Mouse (Mus musculus): ENCODE measurements around the gene Npw. TPM values are rescaled to one million over a fixed set of nuclear protein-coding genes. Genes with fewer than 3 reads are reported as not detected.

Npw gene
- polyA plus RNA-seq, 1 experiment from 2014 or later = not detected

- Histone ChIP-seq H3K9me3 (ENCODE audit: control insufficient read depth, low read length) (no peaks in the 10 kb centered on the region), H3K27me3 (ENCODE audit: control insufficient read depth, insufficient read depth, low read length) (no peaks in the 10 kb centered on the region), H3K4me3 (ENCODE audit: low read depth, low read length) (no peak overlapping the region), H3K4me2 (no peak overlapping the region), H3K36me3 (ENCODE audit: control insufficient read depth, insufficient read depth, low read length) (peaks cover 3% of the 10 kb centered on the region; the same call in 1 of the 2 replicates), H3K9ac (ENCODE audit: low read length) (no peak overlapping the region), H3K4me1 (ENCODE audit: control insufficient read depth, insufficient read depth, low read length) (peaks cover 10% of the 10 kb centered on the region), H3K27ac (ENCODE audit: low read depth, low read length) (no peak overlapping the region)
- ATAC-seq (ENCODE audit: low FRiP score) = no peak
- WGBS = 47% methylated on average over 5 of the region's 5 CpGs
- peak; percentile 98 for DNase-seq (ENCODE audit: low spot score, missing footprints)
Observed at GRCm38 (mm10) chr17:24628646-24629045, 29.6 kb downstream of the Npw start.

- Histone ChIP-seq H3K9ac (ENCODE audit: low read length) (no peak overlapping the region), H3K4me2 (no peak overlapping the region), H3K9me3 (ENCODE audit: control insufficient read depth, low read length) (no peaks in the 10 kb centered on the region), H3K36me3 (ENCODE audit: control insufficient read depth, insufficient read depth, low read length) (peaks cover 28% of the 10 kb centered on the region), H3K27me3 (ENCODE audit: control insufficient read depth, insufficient read depth, low read length) (no peaks in the 10 kb centered on the region), H3K27ac (ENCODE audit: low read depth, low read length) (no peak overlapping the region), H3K4me1 (ENCODE audit: control insufficient read depth, insufficient read depth, low read length) (no peaks in the 10 kb centered on the region), H3K4me3 (ENCODE audit: low read depth, low read length) (no peak overlapping the region)
- no peak for DNase-seq (ENCODE audit: low spot score, missing footprints)
- 94% methylated on average over 8 of the region's 8 CpGs for WGBS
- no peak for ATAC-seq (ENCODE audit: low FRiP score)
Observed at GRCm38 (mm10) chr17:24625472-24625871, 32.8 kb downstream of the Npw start.

GRCm38 (mm10) chr17:24617561-24618194 is 40.6 kb downstream of the Npw start:
- no peak overlapping the region for H3K4me3 ChIP-seq (ENCODE audit: low read depth, low read length)
- H3K9ac ChIP-seq (ENCODE audit: low read length) = no peak overlapping the region
- WGBS = 90% methylated on average over 14 of the region's 14 CpGs
- H3K9me3 ChIP-seq (ENCODE audit: control insufficient read depth, low read length) = no peaks in the 10 kb centered on the region
- H3K36me3 ChIP-seq (ENCODE audit: control insufficient read depth, insufficient read depth, low read length) = peaks cover 47% of the 10 kb centered on the region
- no peaks in the 10 kb centered on the region for H3K27me3 ChIP-seq (ENCODE audit: control insufficient read depth, insufficient read depth, low read length)
- no peak for DNase-seq (ENCODE audit: low spot score, missing footprints)
- H3K4me1 ChIP-seq (ENCODE audit: control insufficient read depth, insufficient read depth, low read length) = no peaks in the 10 kb centered on the region
- H3K4me2 ChIP-seq = no peak overlapping the region
- ATAC-seq (ENCODE audit: low FRiP score) = no peak
- no peak overlapping the region for H3K27ac ChIP-seq (ENCODE audit: low read depth, low read length)

- no peak overlapping the region for H3K27ac ChIP-seq (ENCODE audit: low read depth, low read length)
- 90% methylated on average over 2 of the region's 2 CpGs for WGBS
- no peak for ATAC-seq (ENCODE audit: low FRiP score)
- DNase-seq (ENCODE audit: low spot score, missing footprints) = no peak
- no peaks in the 10 kb centered on the region for H3K27me3 ChIP-seq (ENCODE audit: control insufficient read depth, insufficient read depth, low read length)
- peaks cover 15% of the 10 kb centered on the region for H3K36me3 ChIP-seq (ENCODE audit: control insufficient read depth, insufficient read depth, low read length)
- no peak overlapping the region for H3K9ac ChIP-seq (ENCODE audit: low read length)
- no peaks in the 10 kb centered on the region for H3K4me1 ChIP-seq (ENCODE audit: control insufficient read depth, insufficient read depth, low read length)
- no peak overlapping the region for H3K4me2 ChIP-seq
- no peak overlapping the region for H3K4me3 ChIP-seq (ENCODE audit: low read depth, low read length)
- no peaks in the 10 kb centered on the region for H3K9me3 ChIP-seq (ENCODE audit: control insufficient read depth, low read length)
Observed at GRCm38 (mm10) chr17:24610711-24611110, 47.5 kb downstream of the Npw start.

- Histone ChIP-seq H3K9me3 (ENCODE audit: control insufficient read depth, low read length) (no peaks in the 10 kb centered on the region), H3K27ac (ENCODE audit: low read depth, low read length) (no peak overlapping the region), H3K4me2 (no peak overlapping the region), H3K9ac (ENCODE audit: low read length) (no peak overlapping the region), H3K4me3 (ENCODE audit: low read depth, low read length) (no peak overlapping the region), H3K4me1 (ENCODE audit: control insufficient read depth, insufficient read depth, low read length) (no peaks in the 10 kb centered on the region), H3K36me3 (ENCODE audit: control insufficient read depth, insufficient read depth, low read length) (peaks cover 6% of the 10 kb centered on the region), H3K27me3 (ENCODE audit: control insufficient read depth, insufficient read depth, low read length) (no peaks in the 10 kb centered on the region)
- ATAC-seq (ENCODE audit: low FRiP score) (no peak), DNase-seq (ENCODE audit: low spot score, missing footprints) (no peak)
- WGBS = 94% methylated on average over 8 of the region's 8 CpGs
Observed at GRCm38 (mm10) chr17:24608874-24609273, 49.4 kb downstream of the Npw start.

GRCm38 (mm10) chr17:24608370-24608769 is 49.9 kb downstream of the Npw start:
- Histone ChIP-seq H3K27me3 (ENCODE audit: control insufficient read depth, insufficient read depth, low read length) (no peaks in the 10 kb centered on the region), H3K27ac (ENCODE audit: low read depth, low read length) (no peak overlapping the region), H3K4me1 (ENCODE audit: control insufficient read depth, insufficient read depth, low read length) (no peaks in the 10 kb centered on the region), H3K36me3 (ENCODE audit: control insufficient read depth, insufficient read depth, low read length) (peaks cover 6% of the 10 kb centered on the region), H3K9me3 (ENCODE audit: control insufficient read depth, low read length) (no peaks in the 10 kb centered on the region), H3K9ac (ENCODE audit: low read length) (no peak overlapping the region), H3K4me3 (ENCODE audit: low read depth, low read length) (no peak overlapping the region), H3K4me2 (no peak overlapping the region)
- DNase-seq (ENCODE audit: low spot score, missing footprints) = no peak
- no peak for ATAC-seq (ENCODE audit: low FRiP score)
- WGBS = 90% methylated on average over 4 of the region's 4 CpGs

Other genes starting within 250 kb of the Npw start
- gene Rnps1, start 243.9 kb downstream of the Npw start, polyA plus RNA-seq (2014; fragmentation: Nextera tagmentation; extraction: Ambion mirVana) = 379 and 380 TPM in 2 replicates
- 59.5 and 66.3 TPM in 2 replicates for gene Eci1, start 231.8 kb downstream of the Npw start, polyA plus RNA-seq (2014; fragmentation: Nextera tagmentation; extraction: Ambion mirVana)
- gene Dnase1l2, start 215.4 kb downstream of the Npw start, polyA plus RNA-seq (2014; fragmentation: Nextera tagmentation; extraction: Ambion mirVana) = 1.7 and 2.1 TPM in 2 replicates
- gene E4f1, start 188.1 kb downstream of the Npw start, polyA plus RNA-seq (2014; fragmentation: Nextera tagmentation; extraction: Ambion mirVana) = 10.2 and 14.7 TPM in 2 replicates
- gene Pgp, start 188.1 kb downstream of the Npw start, polyA plus RNA-seq (2014; fragmentation: Nextera tagmentation; extraction: Ambion mirVana) = 60.6 and 67.6 TPM in 2 replicates
- 0.32 TPM in 1 of 2 replicates, not detected in the other for gene Bricd5, start 184.6 kb downstream of the Npw start, polyA plus RNA-seq (2014; fragmentation: Nextera tagmentation; extraction: Ambion mirVana)
- 28.9 and 30.3 TPM in 2 replicates for gene Mlst8, start 179.4 kb downstream of the Npw start, polyA plus RNA-seq (2014; fragmentation: Nextera tagmentation; extraction: Ambion mirVana)
- gene Caskin1, start 169.9 kb downstream of the Npw start, polyA plus RNA-seq (2014; fragmentation: Nextera tagmentation; extraction: Ambion mirVana) = 5.5 and 6.2 TPM in 2 replicates
- gene Traf7, start 130.5 kb downstream of the Npw start, polyA plus RNA-seq (2014; fragmentation: Nextera tagmentation; extraction: Ambion mirVana) = 67.1 and 80.8 TPM in 2 replicates
- gene Rab26, start 124.2 kb downstream of the Npw start, polyA plus RNA-seq (2014; fragmentation: Nextera tagmentation; extraction: Ambion mirVana) = 1.8 and 2.2 TPM in 2 replicates
- 11.9 and 18.5 TPM in 2 replicates for gene Pkd1, start 108.6 kb downstream of the Npw start, polyA plus RNA-seq (2014; fragmentation: Nextera tagmentation; extraction: Ambion mirVana)
- 50.6 and 57.6 TPM in 2 replicates for gene Tsc2, start 25.8 kb downstream of the Npw start, polyA plus RNA-seq (2014; fragmentation: Nextera tagmentation; extraction: Ambion mirVana)
- gene Nthl1, start 25.8 kb downstream of the Npw start, polyA plus RNA-seq (2014; fragmentation: Nextera tagmentation; extraction: Ambion mirVana) = 14.4 and 18.4 TPM in 2 replicates
- gene Slc9a3r2, start 8.1 kb downstream of the Npw start, polyA plus RNA-seq (2014; fragmentation: Nextera tagmentation; extraction: Ambion mirVana) = 36.1 and 36.4 TPM in 2 replicates
- 23.5 and 24.9 TPM in 2 replicates for gene Zfp598, start 11.2 kb upstream of the Npw start, polyA plus RNA-seq (2014; fragmentation: Nextera tagmentation; extraction: Ambion mirVana)
- gene Syngr3, start 31.5 kb upstream of the Npw start, polyA plus RNA-seq (2014; fragmentation: Nextera tagmentation; extraction: Ambion mirVana) = 12.7 and 13.4 TPM in 2 replicates
- 54.8 and 59.6 TPM in 2 replicates for gene Gfer, start 37.7 kb upstream of the Npw start, polyA plus RNA-seq (2014; fragmentation: Nextera tagmentation; extraction: Ambion mirVana)
- 0.97 and 1.5 TPM in 2 replicates for gene Noxo1, start 37.8 kb upstream of the Npw start, polyA plus RNA-seq (2014; fragmentation: Nextera tagmentation; extraction: Ambion mirVana)
- gene Tbl3, start 49.2 kb upstream of the Npw start, polyA plus RNA-seq (2014; fragmentation: Nextera tagmentation; extraction: Ambion mirVana) = 91.0 and 97.5 TPM in 2 replicates
- 0.22 TPM in 1 of 2 replicates, not detected in the other for gene Rnf151, start 59.6 kb upstream of the Npw start, polyA plus RNA-seq (2014; fragmentation: Nextera tagmentation; extraction: Ambion mirVana)
- 1,270 and 1,392 TPM in 2 replicates for gene Rps2, start 59.7 kb upstream of the Npw start, polyA plus RNA-seq (2014; fragmentation: Nextera tagmentation; extraction: Ambion mirVana)
- gene Ndufb10, start 66.0 kb upstream of the Npw start, polyA plus RNA-seq (2014; fragmentation: Nextera tagmentation; extraction: Ambion mirVana) = 198 and 210 TPM in 2 replicates
- not detected in 2 replicates for gene Rpl3l, start 69.4 kb upstream of the Npw start, polyA plus RNA-seq (2014; fragmentation: Nextera tagmentation; extraction: Ambion mirVana)
- gene Msrb1, start 78.2 kb upstream of the Npw start, polyA plus RNA-seq (2014; fragmentation: Nextera tagmentation; extraction: Ambion mirVana) = 19.2 and 23.0 TPM in 2 replicates
- gene Hs3st6, start 94.5 kb upstream of the Npw start, polyA plus RNA-seq (2014; fragmentation: Nextera tagmentation; extraction: Ambion mirVana) = 0.18 and 0.23 TPM in 2 replicates
- gene Meiob, start 145.8 kb upstream of the Npw start, polyA plus RNA-seq (2014; fragmentation: Nextera tagmentation; extraction: Ambion mirVana) = not detected in 2 replicates
- gene Hagh, start 181.7 kb upstream of the Npw start, polyA plus RNA-seq (2014; fragmentation: Nextera tagmentation; extraction: Ambion mirVana) = 28.2 and 31.0 TPM in 2 replicates
- 18.8 and 21.5 TPM in 2 replicates for gene Fahd1, start 191.9 kb upstream of the Npw start, polyA plus RNA-seq (2014; fragmentation: Nextera tagmentation; extraction: Ambion mirVana)
- gene Igfals, start 207.5 kb upstream of the Npw start, polyA plus RNA-seq (2014; fragmentation: Nextera tagmentation; extraction: Ambion mirVana) = 0.08 TPM in 1 of 2 replicates, not detected in the other
- 70.4 and 73.8 TPM in 2 replicates for gene Nubp2, start 227.9 kb upstream of the Npw start, polyA plus RNA-seq (2014; fragmentation: Nextera tagmentation; extraction: Ambion mirVana)
- 37.3 and 44.4 TPM in 2 replicates for gene Spsb3, start 228.2 kb upstream of the Npw start, polyA plus RNA-seq (2014; fragmentation: Nextera tagmentation; extraction: Ambion mirVana)
- gene Eme2, start 236.6 kb upstream of the Npw start, polyA plus RNA-seq (2014; fragmentation: Nextera tagmentation; extraction: Ambion mirVana) = 18.4 and 20.8 TPM in 2 replicates
- 68.6 and 73.2 TPM in 2 replicates for gene Mrps34, start 236.7 kb upstream of the Npw start, polyA plus RNA-seq (2014; fragmentation: Nextera tagmentation; extraction: Ambion mirVana)
- gene Nme3, start 238.0 kb upstream of the Npw start, polyA plus RNA-seq (2014; fragmentation: Nextera tagmentation; extraction: Ambion mirVana) = 48.0 and 49.5 TPM in 2 replicates

All from midbrain, embryonic 11.5 days (tissue).